Mouse (Mus musculus) intestine, embryonic 16.5 days (tissue): ENCODE measurements at regions not wholly inside any gene's neighbourhood (a gene's known extent, or its start where the extent isn't known, plus 50 kb on each side); places are given as distances from the start of the nearest gene placed in this dataset.

Experiments used
- ATAC-seq: fragments of 200-750 bp; cut with Nextera tagmentation; 2 replicates; pipeline ENCODE4 v1.8.0; 2017; ENCODE audit warnings: moderate TSS enrichment, moderate library complexity
- H3K27ac ChIP-seq: fragments of 300-500 bp; sonication (generic); 2 replicates; pipeline ENCODE4 v1.5.1; 2014; ENCODE audit warnings: mild to moderate bottlenecking, low read length
- H3K27me3 ChIP-seq: fragments of 300-500 bp; sonication (generic); replicated peaks from 2 replicates; pipeline ENCODE4 v1.6.1; 2014; ENCODE audit warnings: low read length, control low read depth, mixed read lengths; ENCODE audit not compliant: control insufficient read depth, insufficient read depth
- H3K36me3 ChIP-seq: fragments of 300-500 bp; sonication (generic); 2 replicates; pipeline ENCODE4 v1.6.1; 2014; ENCODE audit warnings: low read length, control low read depth; ENCODE audit not compliant: control insufficient read depth, insufficient read depth
- H3K4me1 ChIP-seq: fragments of 300-500 bp; sonication (generic); 2 replicates; pipeline ENCODE4 v1.6.1; 2014; ENCODE audit warnings: low read length, control low read depth, mixed read lengths; ENCODE audit not compliant: control insufficient read depth, insufficient read depth
- H3K4me2 ChIP-seq: fragments of 300-500 bp; sonication (generic); 2 replicates; pipeline ENCODE4 v1.6.1; 2014; ENCODE audit warnings: low read depth, low read length, control low read depth
- H3K4me3 ChIP-seq: fragments of 300-500 bp; sonication (generic); 2 replicates; pipeline ENCODE4 v1.5.1; 2014; ENCODE audit warnings: mild to moderate bottlenecking, low read length
- H3K9ac ChIP-seq: fragments of 300-500 bp; sonication (generic); 2 replicates; pipeline ENCODE4 v1.6.1; 2014; ENCODE audit warnings: low read depth, low read length
- H3K9me3 ChIP-seq: fragments of 300-500 bp; sonication (generic); 2 replicates; pipeline ENCODE4 v1.6.1; 2016; ENCODE audit warnings: low read length, control low read depth; ENCODE audit not compliant: control insufficient read depth
- WGBS: fragments of 180-500 bp; shearing (Covaris S2); extraction: QIAGEN DNeasy Blood & Tissue Kit; methylation state at CpG from one replicate; pipeline ENCODE4 v1.1.7; 2014; 5-methylcytosine and 5-hydroxymethylcytosine counted together

- H3K4me1 ChIP-seq = no peaks in the 10 kb centered on the region
- H3K4me2 ChIP-seq = no peak overlapping the region
- no peak for ATAC-seq
- H3K27ac ChIP-seq = no peak overlapping the region
- no peaks in the 10 kb centered on the region for H3K27me3 ChIP-seq
- H3K9ac ChIP-seq = no peak overlapping the region
- no peaks in the 10 kb centered on the region for H3K36me3 ChIP-seq
- 31% methylated on average over 4 of the region's 4 CpGs for WGBS
- no peak overlapping the region for H3K4me3 ChIP-seq
- no peaks in the 10 kb centered on the region for H3K9me3 ChIP-seq
Measured at GRCm38 (mm10) chr10:111083338-111083737, 73.4 kb upstream of the Zdhhc17 start.

GRCm38 (mm10) chr10:111080322-111080721 is 70.4 kb upstream of the Zdhhc17 start:
- Histone ChIP-seq H3K36me3 (no peaks in the 10 kb centered on the region), H3K9me3 (no peaks in the 10 kb centered on the region), H3K4me1 (no peaks in the 10 kb centered on the region), H3K9ac (no peak overlapping the region), H3K4me2 (no peak overlapping the region), H3K27ac (no peak overlapping the region), H3K27me3 (no peaks in the 10 kb centered on the region), H3K4me3 (no peak overlapping the region)
- WGBS = 77% methylated on average over 10 of the region's 10 CpGs
- ATAC-seq = no peak

- Histone ChIP-seq H3K4me2 (no peak overlapping the region), H3K9me3 (no peaks in the 10 kb centered on the region), H3K4me1 (0 out of 2 replicates have a peak, but pooled peaks cover 3% of the 10 kb centered on the region), H3K9ac (no peak overlapping the region), H3K27ac (no peak overlapping the region), H3K4me3 (no peak overlapping the region), H3K27me3 (no peaks in the 10 kb centered on the region), H3K36me3 (no peaks in the 10 kb centered on the region)
- no peak for ATAC-seq
- 77% methylated on average over 6 of the region's 6 CpGs for WGBS
Measured at GRCm38 (mm10) chr10:111079051-111079450, 69.1 kb upstream of the Zdhhc17 start.

- no peak overlapping the region for H3K9ac ChIP-seq
- H3K4me3 ChIP-seq = no peak overlapping the region
- no peak overlapping the region for H3K4me2 ChIP-seq
- peaks cover 5% of the 10 kb centered on the region; the same call in 1 of the 2 replicates for H3K4me1 ChIP-seq
- 92% methylated on average over 4 of the region's 4 CpGs for WGBS
- no peaks in the 10 kb centered on the region for H3K27me3 ChIP-seq
- H3K9me3 ChIP-seq = no peaks in the 10 kb centered on the region
- no peak overlapping the region for H3K27ac ChIP-seq
- no peaks in the 10 kb centered on the region for H3K36me3 ChIP-seq
- no peak for ATAC-seq
Measured at GRCm38 (mm10) chr10:111077632-111078031, 67.7 kb upstream of the Zdhhc17 start.

- H3K27ac ChIP-seq = peak overlapping the region; percentile 74
- WGBS = 43% methylated on average over 5 of the region's 5 CpGs
- H3K27me3 ChIP-seq = no peaks in the 10 kb centered on the region
- no peaks in the 10 kb centered on the region for H3K36me3 ChIP-seq
- H3K4me1 ChIP-seq = peaks cover 9% of the 10 kb centered on the region; the same call in 1 of the 2 replicates
- no peak overlapping the region for H3K9ac ChIP-seq
- H3K9me3 ChIP-seq = no peaks in the 10 kb centered on the region
- no peak overlapping the region for H3K4me3 ChIP-seq
- ATAC-seq = peak; percentile 91
- H3K4me2 ChIP-seq = peak overlapping the region; percentile 28; the same call in 1 of the 2 replicates
Measured at GRCm38 (mm10) chr10:111073851-111074430, 64.0 kb upstream of the Zdhhc17 start.

GRCm38 (mm10) chr10:111073262-111073661 is 63.3 kb upstream of the Zdhhc17 start:
- Histone ChIP-seq H3K9me3 (no peaks in the 10 kb centered on the region), H3K4me1 (peaks cover 9% of the 10 kb centered on the region; the same call in 1 of the 2 replicates), H3K4me3 (no peak overlapping the region), H3K9ac (0 out of 2 replicates have a peak overlapping the region, but pooled peaks have one; percentile 7), H3K36me3 (no peaks in the 10 kb centered on the region), H3K4me2 (peak overlapping the region; percentile 28; the same call in 1 of the 2 replicates), H3K27ac (peak overlapping the region; percentile 71), H3K27me3 (no peaks in the 10 kb centered on the region)
- peak; percentile 86 for ATAC-seq
- 27% methylated on average over 14 of the region's 14 CpGs for WGBS

- Histone ChIP-seq H3K9me3 (no peaks in the 10 kb centered on the region), H3K27me3 (no peaks in the 10 kb centered on the region), H3K36me3 (no peaks in the 10 kb centered on the region), H3K9ac (no peak overlapping the region), H3K4me2 (no peak overlapping the region), H3K27ac (no peak overlapping the region), H3K4me1 (peaks cover 9% of the 10 kb centered on the region; the same call in 1 of the 2 replicates), H3K4me3 (no peak overlapping the region)
- ATAC-seq = no peak
- WGBS = 62% methylated on average over 2 of the region's 2 CpGs
Measured at GRCm38 (mm10) chr10:111072554-111072909, 62.6 kb upstream of the Zdhhc17 start.

- H3K9me3 ChIP-seq = no peaks in the 10 kb centered on the region
- WGBS = 29% methylated on average over 8 of the region's 11 CpGs
- H3K27ac ChIP-seq = no peak overlapping the region
- H3K9ac ChIP-seq = no peak overlapping the region
- no peak overlapping the region for H3K4me2 ChIP-seq
- no peaks in the 10 kb centered on the region for H3K36me3 ChIP-seq
- ATAC-seq = no peak
- no peaks in the 10 kb centered on the region for H3K27me3 ChIP-seq
- H3K4me3 ChIP-seq = no peak overlapping the region
- H3K4me1 ChIP-seq = peaks cover 9% of the 10 kb centered on the region; the same call in 1 of the 2 replicates
Measured at GRCm38 (mm10) chr10:111071805-111072553, 62.0 kb upstream of the Zdhhc17 start.

- no peak for ATAC-seq
- H3K4me1 ChIP-seq = no peaks in the 10 kb centered on the region
- H3K9ac ChIP-seq = no peak overlapping the region
- H3K4me2 ChIP-seq = no peak overlapping the region
- no peaks in the 10 kb centered on the region for H3K36me3 ChIP-seq
- H3K27me3 ChIP-seq = no peaks in the 10 kb centered on the region
- WGBS = 80% methylated on average over 11 of the region's 11 CpGs
- no peak overlapping the region for H3K4me3 ChIP-seq
- H3K9me3 ChIP-seq = no peaks in the 10 kb centered on the region
- H3K27ac ChIP-seq = no peak overlapping the region
Measured at GRCm38 (mm10) chr10:111066146-111066545, 56.2 kb upstream of the Zdhhc17 start.
